Mouse (Mus musculus): ENCODE measurements around the gene Mbnl3.
A peak's percentile ranks its signal among the peaks of the same experiment; 100 is the strongest.

Mbnl3 gene

GRCm38 (mm10) chrX:51206432-51206831, at the start of gene Mbnl3:
Gene Mbnl3 (minus strand): TSS chrX:51206532.
- DNase-seq, result no peak

GRCm38 (mm10) chrX:51205548-51206324, 596 bp downstream of the Mbnl3 start:
- peak; percentile 7 for DNase-seq

- DNase-seq, result peak; percentile 8
These were observed 1.4 kb downstream of the Mbnl3 start for GRCm38 (mm10) chrX:51204626-51205547.

GRCm38 (mm10) chrX:51197012-51197411, 9.3 kb downstream of the Mbnl3 start:
- DNase-seq, result no peak

GRCm38 (mm10) chrX:51171914-51172313, 34.4 kb downstream of the Mbnl3 start:
- no peak for DNase-seq

- DNase-seq, result no peak
These were observed 34.9 kb downstream of the Mbnl3 start for GRCm38 (mm10) chrX:51171413-51171812.

- DNase-seq, result no peak
These were observed 35.9 kb downstream of the Mbnl3 start for GRCm38 (mm10) chrX:51170404-51170803.

GRCm38 (mm10) chrX:51169476-51170045, 36.8 kb downstream of the Mbnl3 start:
- no peak for DNase-seq

GRCm38 (mm10) chrX:51167976-51168375, 38.4 kb downstream of the Mbnl3 start:
- no peak for DNase-seq

GRCm38 (mm10) chrX:51164766-51165165, 41.6 kb downstream of the Mbnl3 start:
- no peak for DNase-seq

- DNase-seq, result no peak
These were observed 57.9 kb downstream of the Mbnl3 start for GRCm38 (mm10) chrX:51148436-51148835.

GRCm38 (mm10) chrX:51146351-51146750, 60.0 kb downstream of the Mbnl3 start:
- peak; percentile 16 for DNase-seq

- no peak for DNase-seq
These were observed 66.3 kb downstream of the Mbnl3 start for GRCm38 (mm10) chrX:51140055-51140454.

GRCm38 (mm10) chrX:51131325-51131724, 75.0 kb downstream of the Mbnl3 start:
- peak; percentile 80 for DNase-seq

- DNase-seq, result no peak
These were observed 103.6 kb downstream of the Mbnl3 start for GRCm38 (mm10) chrX:51102748-51103147.

- no peak for DNase-seq
These were observed 121.4 kb downstream of the Mbnl3 start for GRCm38 (mm10) chrX:51084972-51085371.

GRCm38 (mm10) chrX:51084211-51084610, 122.1 kb downstream of the Mbnl3 start:
- no peak for DNase-seq

- DNase-seq, result peak; percentile 5
These were observed 129.6 kb downstream of the Mbnl3 start for GRCm38 (mm10) chrX:51076744-51077143.

All from cerebellum, adult 8-10 months (tissue).